ENCODE assay signal across 8 mouse cellular contexts in genomic region chr15:86228186-86228585, GRCm38 (mm10). TPM values are rescaled to one million over a fixed set of nuclear protein-coding genes. Genes with fewer than 3 reads are reported as not detected.
DNase-seq lines count a peak whose midpoint lies in the region; ATAC-seq lines count a peak whose summit lies in the region.

No protein-coding gene starts in this region.

- intact Hi-C loops in heart, postnatal 25 days (cut with DNase I), result loop anchor here (5.0 kb wide), 1 partner anchor 41 kb away; the partner anchor contains the start of gene Cerk

- peak; percentile 78 for ATAC-seq in neutrophil, adult 5-6 weeks (ENCODE audit: extremely low read depth, insufficient number of reproducible peaks, low FRiP score, poor library complexity, severe bottlenecking)

- DNase-seq in heart, adult 18-20 months, result peak; percentile 65 to 71
- no peak for DNase-seq in heart, postnatal 25 days (ENCODE audit: low spot score)
- DNase-seq in 416B (ENCODE audit: low read depth) (peak; percentile 80), ZHBTc4 (ENCODE audit: low read depth, low spot score) (peak; percentile 49)
- DNase-seq in embryo, embryonic 9.5 days (ENCODE audit: extremely low spot score), result peak; percentile 25
- peak; percentile 65 for DNase-seq in kidney, postnatal 10 days
- no peak for DNase-seq in left cerebral cortex, adult 11 months (ENCODE audit: low spot score)

RNA-seq across cellular contexts. Expression of gene Tbc1d22a, which starts 13.9 kb away (rescaled TPM):
- total RNA-seq in heart, adult 18-20 months (2021), result 10 to 100 TPM; 25.7 to 26.0 TPM
- total RNA-seq in heart, postnatal 25 days (2021), result 10 to 100 TPM; 21.2 to 21.7 TPM
- total RNA-seq in neutrophil, adult 5-6 weeks (2017), result 23.2 and 38.2 TPM in 2 replicates

RNA-seq across cellular contexts. Expression of gene Cerk, which starts 42.2 kb away (rescaled TPM):
- 10 to 100 TPM; 29.2 to 32.0 TPM for total RNA-seq in heart, adult 18-20 months (2021)
- total RNA-seq in heart, postnatal 25 days (2021), result 10 to 100 TPM; 29.7 to 29.9 TPM
- total RNA-seq in neutrophil, adult 5-6 weeks (2017), result 114 and 127 TPM in 2 replicates

Comparison
In these comparisons a context has a peak if more than half of its experiments do, and no peak if none do; other contexts are left out.
1. DNase-seq: peak in heart, adult 18-20 months (2 of 2), 416B (single experiment), ZHBTc4 (single experiment), embryo, embryonic 9.5 days (single experiment) and kidney, postnatal 10 days (single experiment); none in heart, postnatal 25 days (single experiment) and left cerebral cortex, adult 11 months (single experiment).